Mouse (Mus musculus): ENCODE measurements around the gene Fam229a.
A peak's percentile ranks its signal among the peaks of the same experiment; 100 is the strongest.

GRCm38 (mm10) chr4:129455265-129455664 lies 35.7 kb upstream of the Fam229a start:
- peak; percentile 99 for TF ChIP-seq CTCF (IDR thresholded peaks at IDR 0.05; ENCODE audit: low read depth)
- no peak for TF ChIP-seq EP300 (IDR thresholded peaks at IDR 0.05; ENCODE audit: low read depth)

Measured in liver, postnatal 0 days (tissue).